Mouse (Mus musculus) stomach, embryonic 14.5 days (tissue): Measurements from ENCODE around the gene Cdkn1a. TPM values are rescaled to one million over a fixed set of nuclear protein-coding genes. Genes with fewer than 3 reads are reported as not detected.

Source experiments
- ATAC-seq: fragments of 200-750 bp; cut with Nextera tagmentation; 2 replicates; pipeline ENCODE4 v1.8.0; 2017; ENCODE audit warnings: low read depth, moderate TSS enrichment; ENCODE audit not compliant: insufficient number of reproducible peaks, insufficient read depth, low FRiP score
- H3K27ac ChIP-seq: fragments of 300-500 bp; sonication (generic); 2 replicates; pipeline ENCODE4 v1.5.1; 2014; ENCODE audit warnings: mild to moderate bottlenecking, low read length, moderate library complexity, mixed read lengths
- H3K27me3 ChIP-seq: fragments of 300-500 bp; sonication (generic); 2 replicates; pipeline ENCODE4 v1.6.1; 2014; ENCODE audit warnings: low read length, control low read depth, mixed read lengths; ENCODE audit not compliant: control insufficient read depth, insufficient read depth
- H3K36me3 ChIP-seq: fragments of 300-500 bp; sonication (generic); 2 replicates; pipeline ENCODE4 v1.6.1; 2014; ENCODE audit warnings: mild to moderate bottlenecking, control low read depth, low read length, moderate library complexity, mixed read lengths; ENCODE audit not compliant: control insufficient read depth, insufficient read depth
- H3K4me1 ChIP-seq: fragments of 300-500 bp; sonication (generic); 2 replicates; pipeline ENCODE4 v1.6.1; 2014; ENCODE audit warnings: low read length, control low read depth, mixed read lengths; ENCODE audit not compliant: control insufficient read depth, insufficient read depth
- H3K4me2 ChIP-seq: fragments of 300-500 bp; sonication (generic); replicated peaks from 2 replicates; pipeline ENCODE4 v1.6.1; 2014; ENCODE audit warnings: low read depth, low read length, control low read depth
- H3K4me3 ChIP-seq: fragments of 300-500 bp; sonication (generic); 2 replicates; pipeline ENCODE4 v1.5.1; 2014; ENCODE audit warnings: low read depth, low read length, control low read depth
- H3K9ac ChIP-seq: fragments of 300-500 bp; sonication (generic); replicated peaks from 2 replicates; pipeline ENCODE4 v1.6.1; 2014; ENCODE audit warnings: low read depth, mild to moderate bottlenecking, control low read depth, low read length, moderate library complexity, mixed read lengths
- H3K9me3 ChIP-seq: fragments of 300-500 bp; sonication (generic); 2 replicates; pipeline ENCODE4 v1.6.1; 2016; ENCODE audit warnings: low read depth, low read length, control low read depth; ENCODE audit not compliant: control insufficient read depth
- WGBS: fragments of 180-500 bp; shearing (Covaris S2); extraction: QIAGEN DNeasy Blood & Tissue Kit; methylation state at CpG from one replicate; pipeline ENCODE4 v1.1.7; 2014; 5-methylcytosine and 5-hydroxymethylcytosine counted together
- polyA plus RNA-seq: library from polyadenylated mRNA; unstranded; fragments of >200 nt; fragmentation: Nextera tagmentation; extraction: Ambion mirVana; gene quantifications from 2 replicates; pipeline ENCODE4 v1.2.1, GENCODE M21; 2014

Cdkn1a gene
- polyA plus RNA-seq, 1 experiment from 2014 or later = 62.6 TPM

GRCm38 (mm10) chr17:29055586-29055985 lies 35.2 kb upstream of the Cdkn1a start:
- Histone ChIP-seq H3K9me3 (no peaks in the 10 kb centered on the region), H3K27ac (no peak overlapping the region), H3K27me3 (no peaks in the 10 kb centered on the region), H3K4me3 (no peak overlapping the region), H3K36me3 (no peaks in the 10 kb centered on the region), H3K4me1 (peaks cover 21% of the 10 kb centered on the region), H3K9ac (no peak overlapping the region), H3K4me2 (no peak overlapping the region)
- no peak for ATAC-seq
- WGBS = 59% methylated on average over 5 of the region's 5 CpGs

GRCm38 (mm10) chr17:29056207-29056606 lies 34.6 kb upstream of the Cdkn1a start:
- no peak overlapping the region for H3K4me2 ChIP-seq
- no peak overlapping the region for H3K4me3 ChIP-seq
- H3K9me3 ChIP-seq = no peaks in the 10 kb centered on the region
- H3K27ac ChIP-seq = no peak overlapping the region; the same call in 1 of the 2 replicates
- H3K9ac ChIP-seq = no peak overlapping the region
- no peak for ATAC-seq
- no peaks in the 10 kb centered on the region for H3K27me3 ChIP-seq
- H3K4me1 ChIP-seq = peaks cover 18% of the 10 kb centered on the region
- no peaks in the 10 kb centered on the region for H3K36me3 ChIP-seq
- WGBS = 14% methylated on average over 7 of the region's 7 CpGs

DNA sequence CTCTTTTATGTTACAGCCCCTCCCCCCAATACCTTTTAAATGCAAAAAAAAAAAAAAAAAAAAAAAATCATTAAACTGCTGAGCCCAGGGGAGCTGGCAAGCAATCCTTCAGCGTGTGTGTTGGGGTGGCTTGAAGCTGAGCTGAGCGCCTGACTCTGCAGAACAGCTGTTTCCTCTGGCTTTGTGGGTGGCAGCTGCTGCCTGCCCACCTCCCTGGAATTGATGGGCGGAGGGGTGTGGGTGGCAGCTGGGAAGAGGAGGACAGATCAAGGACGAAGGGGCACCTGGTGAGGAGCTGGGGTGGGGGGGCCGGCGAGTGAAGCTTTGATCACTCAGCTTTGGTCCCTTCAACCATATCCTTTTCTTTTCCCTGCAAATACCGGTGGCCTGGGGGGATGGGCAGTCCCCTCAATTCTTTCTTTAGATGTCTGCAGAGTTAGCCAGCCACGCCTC lies 34.1 kb upstream of the Cdkn1a start:
- no peak for ATAC-seq
- Histone ChIP-seq H3K27me3 (no peaks in the 10 kb centered on the region), H3K27ac (no peak overlapping the region), H3K4me1 (peaks cover 18% of the 10 kb centered on the region), H3K4me3 (no peak overlapping the region), H3K9ac (no peak overlapping the region), H3K9me3 (no peaks in the 10 kb centered on the region), H3K4me2 (no peak overlapping the region), H3K36me3 (no peaks in the 10 kb centered on the region)
- WGBS = 6% methylated on average over 8 of the region's 8 CpGs

GRCm38 (mm10) chr17:29057361-29057890 lies 33.4 kb upstream of the Cdkn1a start:
- no peaks in the 10 kb centered on the region for H3K36me3 ChIP-seq
- H3K4me3 ChIP-seq = no peak overlapping the region
- WGBS = 68% methylated on average over 11 of the region's 11 CpGs
- H3K9me3 ChIP-seq = no peaks in the 10 kb centered on the region
- peaks cover 21% of the 10 kb centered on the region for H3K4me1 ChIP-seq
- ATAC-seq = no peak
- no peak overlapping the region for H3K9ac ChIP-seq
- no peak overlapping the region for H3K4me2 ChIP-seq
- H3K27me3 ChIP-seq = no peaks in the 10 kb centered on the region
- H3K27ac ChIP-seq = no peak overlapping the region

GRCm38 (mm10) chr17:29057961-29058360 lies 32.8 kb upstream of the Cdkn1a start:
- WGBS = 77% methylated on average over 10 of the region's 10 CpGs
- no peak overlapping the region for H3K4me2 ChIP-seq
- no peak overlapping the region for H3K27ac ChIP-seq
- no peaks in the 10 kb centered on the region for H3K27me3 ChIP-seq
- H3K9me3 ChIP-seq = no peaks in the 10 kb centered on the region
- H3K4me3 ChIP-seq = no peak overlapping the region
- H3K4me1 ChIP-seq = peaks cover 25% of the 10 kb centered on the region
- no peaks in the 10 kb centered on the region for H3K36me3 ChIP-seq
- no peak for ATAC-seq
- no peak overlapping the region for H3K9ac ChIP-seq

DNA sequence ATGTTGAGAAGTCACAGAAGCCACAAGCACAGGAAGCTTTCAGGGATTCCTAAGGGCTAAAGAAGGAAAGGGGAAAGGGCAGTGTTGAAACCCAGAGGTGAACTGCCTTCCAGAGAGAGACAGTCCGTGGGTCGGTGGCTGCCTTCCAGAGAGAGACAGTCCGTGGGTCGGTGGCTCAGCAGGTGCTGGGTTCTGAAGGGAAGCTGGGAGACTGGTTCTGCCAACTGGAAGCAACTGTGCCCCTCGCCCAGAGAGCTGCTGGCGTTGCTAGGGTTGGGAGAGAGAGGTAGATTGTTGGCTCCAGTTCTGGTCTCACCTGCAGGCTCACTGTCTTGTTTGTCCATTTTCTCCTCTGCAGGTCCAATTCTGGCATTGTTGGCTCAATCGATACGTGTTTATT lies 32.3 kb upstream of the Cdkn1a start:
- no peaks in the 10 kb centered on the region for H3K36me3 ChIP-seq
- H3K4me3 ChIP-seq = no peak overlapping the region
- H3K9me3 ChIP-seq = no peaks in the 10 kb centered on the region
- H3K27me3 ChIP-seq = no peaks in the 10 kb centered on the region
- no peak overlapping the region for H3K9ac ChIP-seq
- H3K27ac ChIP-seq = no peak overlapping the region
- no peak for ATAC-seq
- peaks cover 25% of the 10 kb centered on the region for H3K4me1 ChIP-seq
- H3K4me2 ChIP-seq = no peak overlapping the region
- 73% methylated on average over 8 of the region's 8 CpGs for WGBS

GRCm38 (mm10) chr17:29059581-29059980 lies 31.2 kb upstream of the Cdkn1a start:
- WGBS = 58% methylated on average over 3 of the region's 3 CpGs

GRCm38 (mm10) chr17:29060946-29061345 lies 29.8 kb upstream of the Cdkn1a start:
- no peak for ATAC-seq
- Histone ChIP-seq H3K9me3 (no peaks in the 10 kb centered on the region), H3K4me3 (no peak overlapping the region), H3K4me2 (no peak overlapping the region), H3K36me3 (no peaks in the 10 kb centered on the region), H3K27me3 (no peaks in the 10 kb centered on the region), H3K9ac (no peak overlapping the region), H3K4me1 (peaks cover 21% of the 10 kb centered on the region), H3K27ac (no peak overlapping the region)
- 90% methylated on average over 9 of the region's 9 CpGs for WGBS

More at GRCm38 (mm10) chr17:29059581-29059980, 31.2 kb upstream of the Cdkn1a start:
- H3K4me2 ChIP-seq = no peak overlapping the region
- no peaks in the 10 kb centered on the region for H3K27me3 ChIP-seq
- no peak overlapping the region for H3K27ac ChIP-seq
- no peaks in the 10 kb centered on the region for H3K9me3 ChIP-seq
- H3K4me1 ChIP-seq = peaks cover 22% of the 10 kb centered on the region
- H3K4me3 ChIP-seq = no peak overlapping the region
- no peak overlapping the region for H3K9ac ChIP-seq
- no peak for ATAC-seq
- no peaks in the 10 kb centered on the region for H3K36me3 ChIP-seq
